ENCODE assay signal across 20 mouse cellular contexts in genomic region chr4:99739836-99740235, GRCm38 (mm10). TPM values are rescaled to one million over a fixed set of nuclear protein-coding genes. Genes with fewer than 3 reads are reported as not detected.
DNase-seq lines count a peak whose midpoint lies in the region; ATAC-seq lines count a peak whose summit lies in the region.
"Had no signal": no experiment of that assay in that cellular context is flagged by ENCODE, and none has a peak within 500 bp of the region (broad histone marks: within the 10 kb centered on the region; RNA-seq: fewer than 3 reads in every experiment).

No protein-coding gene starts in this region.

- DNase-seq in forebrain, embryonic 11.5 days (ENCODE audit: low spot score): peak; percentile 55
- no peak for DNase-seq in forebrain, embryonic 10.5 days (ENCODE audit: extremely low spot score, low spot score)
- peak; percentile 21 for DNase-seq in neural tube, embryonic 11.5 days (ENCODE audit: low spot score)
- no peak for DNase-seq in neural tube, embryonic 10.5 days (ENCODE audit: extremely low spot score, low spot score)
- DNase-seq in embryonic facial prominence, embryonic 14.5 days (ENCODE audit: low spot score): peak; percentile 44
- DNase-seq in thymus, postnatal 25 days: no peak
- DNase-seq in yolk sac, embryonic 10.5 days (ENCODE audit: low spot score): no peak
- DNase-seq in thymus, postnatal 10 days (ENCODE audit: low spot score in 2 of 2): no peak
- DNase-seq: adrenal gland, adult 2 months; cerebellum, adult 9-10 months; gastrocnemius, postnatal 10 days; heart, adult 11 months; kidney, adult 11 months; lung, postnatal 10 days; thymus, postnatal 4 days had no signal

- 36% methylated on average over 7 of the region's 7 CpGs for WGBS in forebrain, embryonic 11.5 days
- 42% methylated on average over 7 of the region's 7 CpGs for WGBS in forebrain, embryonic 10.5 days
- WGBS in neural tube, embryonic 11.5 days: 55% methylated on average over 7 of the region's 7 CpGs
- WGBS in embryonic facial prominence, embryonic 14.5 days: 41% methylated on average over 7 of the region's 7 CpGs

- no peak overlapping the region for H3K27ac ChIP-seq in forebrain, embryonic 11.5 days (ENCODE audit: low read depth, low read length)
- no peak overlapping the region; the same call in 1 of the 2 replicates for H3K27ac ChIP-seq in forebrain, embryonic 10.5 days
- H3K27ac ChIP-seq in neural tube, embryonic 11.5 days (ENCODE audit: low read depth, low read length): no peak overlapping the region
- no peak overlapping the region for H3K27ac ChIP-seq in embryonic facial prominence, embryonic 14.5 days (replicated peaks; ENCODE audit: low read depth, low read length)
- H3K27ac ChIP-seq: heart, embryonic 13.5 days; hindbrain, postnatal 0 days; kidney, postnatal 0 days; limb, embryonic 15.5 days; midbrain, embryonic 15.5 days had no signal

- H3K4me1 ChIP-seq in forebrain, embryonic 11.5 days (replicated peaks; ENCODE audit: control insufficient read depth, insufficient read depth, low read length): 0 out of 2 replicates have a peak, but pooled peaks cover 2% of the 10 kb centered on the region
- peaks cover 9% of the 10 kb centered on the region for H3K4me1 ChIP-seq in forebrain, embryonic 10.5 days
- H3K4me1 ChIP-seq in neural tube, embryonic 11.5 days (ENCODE audit: control insufficient read depth, insufficient read depth, low read length): no peaks in the 10 kb centered on the region
- H3K4me1 ChIP-seq in embryonic facial prominence, embryonic 14.5 days (ENCODE audit: control insufficient read depth, insufficient read depth, low read length): no peaks in the 10 kb centered on the region
- H3K4me1 ChIP-seq: heart, embryonic 13.5 days; limb, embryonic 15.5 days; midbrain, embryonic 15.5 days had no signal

- no peak overlapping the region for H3K4me3 ChIP-seq in forebrain, embryonic 11.5 days (ENCODE audit: low read depth, low read length)
- H3K4me3 ChIP-seq in forebrain, embryonic 10.5 days: no peak overlapping the region
- H3K4me3 ChIP-seq in neural tube, embryonic 11.5 days (ENCODE audit: low read depth, low read length): no peak overlapping the region
- H3K4me3 ChIP-seq in embryonic facial prominence, embryonic 14.5 days (ENCODE audit: low read depth, low read length): no peak overlapping the region
- H3K4me3 ChIP-seq: heart, embryonic 13.5 days; limb, embryonic 15.5 days; midbrain, embryonic 15.5 days had no signal

- ATAC-seq in forebrain, embryonic 11.5 days (replicated peaks; ENCODE audit: low FRiP score): no peak
- ATAC-seq in neural tube, embryonic 11.5 days (ENCODE audit: insufficient read depth, low FRiP score, low TSS enrichment): no peak
- ATAC-seq in embryonic facial prominence, embryonic 14.5 days (ENCODE audit: low read depth): no peak
- ATAC-seq: hindbrain, postnatal 0 days; midbrain, embryonic 15.5 days had no signal

- H3K9me3 ChIP-seq in forebrain, embryonic 11.5 days (ENCODE audit: control insufficient read depth, low read length): no peaks in the 10 kb centered on the region
- H3K9me3 ChIP-seq in forebrain, embryonic 10.5 days: no peaks in the 10 kb centered on the region
- no peaks in the 10 kb centered on the region for H3K9me3 ChIP-seq in neural tube, embryonic 11.5 days (ENCODE audit: control insufficient read depth, low read length)
- no peaks in the 10 kb centered on the region for H3K9me3 ChIP-seq in embryonic facial prominence, embryonic 14.5 days (ENCODE audit: control insufficient read depth, low read length)
- H3K9me3 ChIP-seq: heart, embryonic 13.5 days; limb, embryonic 15.5 days; midbrain, embryonic 15.5 days had no signal

- H3K4me2 ChIP-seq in forebrain, embryonic 11.5 days (ENCODE audit: low read depth, low read length, severe bottlenecking): no peak overlapping the region
- no peak overlapping the region for H3K4me2 ChIP-seq in neural tube, embryonic 11.5 days (ENCODE audit: low read depth)
- no peak overlapping the region for H3K4me2 ChIP-seq in embryonic facial prominence, embryonic 14.5 days (ENCODE audit: low read depth, low read length)
- H3K4me2 ChIP-seq: heart, embryonic 13.5 days; limb, embryonic 15.5 days; midbrain, embryonic 15.5 days had no signal

- no peaks in the 10 kb centered on the region for H3K36me3 ChIP-seq in forebrain, embryonic 11.5 days (ENCODE audit: control insufficient read depth, insufficient read depth, low read length)
- H3K36me3 ChIP-seq in forebrain, embryonic 10.5 days (replicated peaks): peaks cover 7% of the 10 kb centered on the region
- H3K36me3 ChIP-seq in neural tube, embryonic 11.5 days (ENCODE audit: control insufficient read depth, insufficient read depth, low read length): no peaks in the 10 kb centered on the region
- 0 out of 2 replicates have a peak, but pooled peaks cover 7% of the 10 kb centered on the region for H3K36me3 ChIP-seq in embryonic facial prominence, embryonic 14.5 days (ENCODE audit: control insufficient read depth, insufficient read depth, low read length)
- H3K36me3 ChIP-seq: limb, embryonic 15.5 days; midbrain, embryonic 15.5 days had no signal

- no peaks in the 10 kb centered on the region for H3K27me3 ChIP-seq in forebrain, embryonic 11.5 days (ENCODE audit: control insufficient read depth, insufficient read depth, low read length)
- no peaks in the 10 kb centered on the region for H3K27me3 ChIP-seq in forebrain, embryonic 10.5 days (ENCODE audit: poor library complexity, severe bottlenecking)
- H3K27me3 ChIP-seq in neural tube, embryonic 11.5 days (ENCODE audit: control insufficient read depth, insufficient read depth, low read length): no peaks in the 10 kb centered on the region
- H3K27me3 ChIP-seq in embryonic facial prominence, embryonic 14.5 days (replicated peaks; ENCODE audit: control insufficient read depth, insufficient read depth, low read length): no peaks in the 10 kb centered on the region
- H3K27me3 ChIP-seq: heart, embryonic 13.5 days; limb, embryonic 15.5 days; midbrain, embryonic 15.5 days had no signal

- no peak overlapping the region for H3K9ac ChIP-seq in forebrain, embryonic 11.5 days (ENCODE audit: low read length)
- no peak overlapping the region for H3K9ac ChIP-seq in neural tube, embryonic 11.5 days (ENCODE audit: low read length)
- no peak overlapping the region for H3K9ac ChIP-seq in embryonic facial prominence, embryonic 14.5 days (ENCODE audit: low read depth, low read length)
- H3K9ac ChIP-seq: heart, embryonic 13.5 days; limb, embryonic 15.5 days; midbrain, embryonic 15.5 days had no signal

RNA-seq across cellular contexts. Expression of gene Alg6, which starts 24.4 kb away (rescaled TPM):
- 17.6 TPM in 2 replicates for polyA plus RNA-seq in forebrain, embryonic 11.5 days (2014; fragmentation: Nextera tagmentation; extraction: Ambion mirVana)
- 20.0 and 20.5 TPM in 2 replicates for polyA plus RNA-seq in forebrain, embryonic 10.5 days (2016; fragmentation: Nextera tagmentation; extraction: Ambion mirVana)
- 16.4 and 17.4 TPM in 2 replicates for polyA plus RNA-seq in neural tube, embryonic 11.5 days (2014; fragmentation: Nextera tagmentation; extraction: Ambion mirVana)
- 17.9 and 18.2 TPM in 2 replicates for polyA plus RNA-seq in embryonic facial prominence, embryonic 14.5 days (2014; fragmentation: Nextera tagmentation; extraction: Ambion mirVana)

Comparison
In these comparisons a context has a peak if more than half of its experiments do, and no peak if none do; other contexts are left out.
1. DNase-seq: peak in forebrain, embryonic 11.5 days (single experiment), neural tube, embryonic 11.5 days (single experiment) and embryonic facial prominence, embryonic 14.5 days (single experiment); none in forebrain, embryonic 10.5 days (single experiment), neural tube, embryonic 10.5 days (single experiment), thymus, postnatal 25 days (single experiment), yolk sac, embryonic 10.5 days (single experiment) and thymus, postnatal 10 days (0 of 2).